Mouse (Mus musculus) thymus, postnatal 25 days (tissue): ENCODE measurements at regions not wholly inside any gene's neighbourhood (a gene's known extent, or its start where the extent isn't known, plus 50 kb on each side); places are given as distances from the start of the nearest gene placed in this dataset.

Source experiments
- DNase-seq: peaks from one replicate; pipeline ENCODE4 v3.0.0; 2022

GRCm38 (mm10) chr1:144452141-144452540, 115.3 kb downstream of the Rgs21 start:
- DNase-seq, result no peak

- no peak for DNase-seq
Measured at GRCm38 (mm10) chr1:144451731-144452130, 115.7 kb downstream of the Rgs21 start.

GRCm38 (mm10) chr1:144436617-144437016, 130.8 kb downstream of the Rgs21 start:
- DNase-seq, result no peak

GRCm38 (mm10) chr1:144432816-144433215, 134.7 kb downstream of the Rgs21 start:
- no peak for DNase-seq

- no peak for DNase-seq
Measured at GRCm38 (mm10) chr1:144431535-144432276, 135.8 kb downstream of the Rgs21 start.

GRCm38 (mm10) chr1:144421374-144421773, 146.1 kb downstream of the Rgs21 start:
- DNase-seq, result no peak

GRCm38 (mm10) chr1:144406387-144407383, 157.6 kb upstream of the Rgs1 start:
- DNase-seq, result peak; percentile 70

GRCm38 (mm10) chr1:144405724-144406123, 156.7 kb upstream of the Rgs1 start:
- DNase-seq, result no peak

- DNase-seq, result no peak
Measured at GRCm38 (mm10) chr1:144405031-144405430, 156.0 kb upstream of the Rgs1 start.

GRCm38 (mm10) chr1:144379991-144380594, 131.1 kb upstream of the Rgs1 start:
- no peak for DNase-seq

GRCm38 (mm10) chr1:144374121-144374520, 125.1 kb upstream of the Rgs1 start:
- DNase-seq, result no peak

GRCm38 (mm10) chr1:144367492-144367891, 118.5 kb upstream of the Rgs1 start:
- DNase-seq, result no peak

GRCm38 (mm10) chr1:144355560-144356310, 106.7 kb upstream of the Rgs1 start:
- no peak for DNase-seq

- DNase-seq, result no peak
Measured at GRCm38 (mm10) chr1:144355041-144355440, 106.0 kb upstream of the Rgs1 start.

GRCm38 (mm10) chr1:144353320-144353719, 104.3 kb upstream of the Rgs1 start:
- DNase-seq, result no peak

GRCm38 (mm10) chr1:144343820-144344219, 94.8 kb upstream of the Rgs1 start:
- DNase-seq, result no peak

GRCm38 (mm10) chr1:144343299-144343698, 94.3 kb upstream of the Rgs1 start:
- no peak for DNase-seq

GRCm38 (mm10) chr1:144337572-144337971, 88.5 kb upstream of the Rgs1 start:
- DNase-seq, result no peak

- peak; percentile 38 for DNase-seq
Measured at GRCm38 (mm10) chr1:144330365-144331050, 81.5 kb upstream of the Rgs1 start.

- no peak for DNase-seq
Measured at GRCm38 (mm10) chr1:144319406-144319805, 70.4 kb upstream of the Rgs1 start.

- no peak for DNase-seq
Measured at GRCm38 (mm10) chr1:144318289-144318688, 69.2 kb upstream of the Rgs1 start.

GRCm38 (mm10) chr1:144317560-144317959, 68.5 kb upstream of the Rgs1 start:
- no peak for DNase-seq
